Mouse (Mus musculus) ovary, adult 18-20 months (tissue): ENCODE data around the gene Gm43738.
A peak's percentile ranks its signal among the peaks of the same experiment; 100 is the strongest.

Source experiments
- DNase-seq: peaks from one replicate; pipeline ENCODE4 v3.0.0; 2022; ENCODE audit warnings: low spot score, mixed read lengths

Gm43738 gene

GRCm38 (mm10) chr3:89100811-89101210 is at the start of gene Gm43738:
Gene Gm43738, minus strand, starts transcription at chr3:89101099.
- no peak for DNase-seq

DNA sequence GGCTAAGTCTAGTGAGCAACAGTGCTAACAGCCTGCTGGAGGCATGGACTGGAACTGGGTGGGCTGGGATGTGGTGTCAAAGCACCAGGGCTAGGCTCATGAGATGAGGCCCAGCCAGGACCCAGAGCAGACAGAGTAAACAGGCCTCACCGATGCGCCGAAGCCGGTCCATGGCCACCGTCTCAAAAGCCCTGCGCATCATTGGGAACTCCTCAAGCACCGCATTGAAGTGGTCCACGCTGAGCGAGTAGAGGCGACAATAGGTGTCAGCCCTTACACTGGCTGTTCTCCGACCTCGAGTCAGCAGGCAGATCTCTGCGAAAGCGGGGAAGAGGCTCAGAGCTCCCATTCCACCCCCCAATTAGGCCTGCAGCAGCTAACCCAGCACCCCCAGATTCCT is 47.7 kb upstream of the Gm43738 start:
- DNase-seq = no peak

GRCm38 (mm10) chr3:89147979-89148311 is 47.0 kb upstream of the Gm43738 start:
- no peak for DNase-seq

DNA sequence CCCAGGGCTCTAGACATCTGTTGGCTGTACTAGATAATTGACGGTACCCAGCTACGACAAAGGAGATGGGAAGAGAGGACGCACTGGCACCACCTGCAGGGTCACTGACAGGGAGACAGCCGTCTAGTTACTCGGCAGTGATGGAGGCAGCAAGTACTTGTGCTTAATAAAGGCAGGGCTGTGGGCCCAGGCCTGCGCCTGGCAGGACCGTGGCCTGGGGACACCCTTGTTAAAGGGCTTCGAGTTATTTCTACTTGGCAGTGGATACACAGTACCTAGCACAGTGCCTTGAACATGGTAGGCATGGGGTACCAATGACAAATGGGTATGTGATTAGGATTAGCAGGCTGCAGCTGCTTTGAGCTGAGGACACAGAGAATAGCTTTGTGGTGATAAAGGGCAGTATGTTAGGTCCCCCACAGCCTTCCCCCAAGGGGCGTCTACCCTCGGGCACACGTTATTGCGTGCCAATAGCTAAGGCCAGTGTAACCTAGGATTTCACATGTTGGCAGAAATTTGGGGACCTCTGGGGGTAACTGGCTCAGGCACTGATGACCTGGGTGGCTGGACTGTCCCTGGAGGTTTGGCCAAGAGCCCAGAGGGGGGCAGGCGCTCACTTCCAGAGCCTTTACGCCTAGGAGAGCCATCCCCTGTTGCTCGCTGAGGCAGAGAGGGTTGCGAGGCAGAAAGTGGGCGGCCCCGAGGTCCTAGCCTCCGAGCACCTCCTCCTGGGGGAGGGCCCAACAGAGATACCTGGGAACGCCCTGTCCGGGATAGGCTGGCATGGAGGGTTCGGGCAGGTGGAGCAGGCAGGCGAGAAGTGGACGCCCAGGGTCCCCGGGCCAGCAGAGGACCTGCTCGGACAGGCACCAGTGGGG is 46.4 kb upstream of the Gm43738 start:
- no peak for DNase-seq

DNA sequence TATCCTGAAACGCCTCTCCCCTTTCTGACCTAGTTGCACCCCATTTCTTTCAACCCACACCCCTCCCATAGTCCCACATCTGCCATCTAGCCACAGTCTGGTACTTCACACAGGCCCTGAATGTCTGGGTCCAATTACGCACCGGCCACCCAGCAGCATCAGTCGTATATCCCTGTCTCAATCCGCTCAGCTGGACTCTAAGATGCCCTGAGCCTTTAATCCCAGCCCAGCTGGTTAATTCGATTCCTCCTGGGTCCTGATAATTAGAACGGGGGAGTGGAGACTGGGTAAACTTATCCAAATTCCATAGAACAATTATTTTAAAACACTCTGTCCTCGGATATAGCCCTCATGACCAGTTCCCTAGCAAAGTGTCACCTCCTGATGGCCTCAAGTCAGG is 44.7 kb upstream of the Gm43738 start:
- no peak for DNase-seq

DNA sequence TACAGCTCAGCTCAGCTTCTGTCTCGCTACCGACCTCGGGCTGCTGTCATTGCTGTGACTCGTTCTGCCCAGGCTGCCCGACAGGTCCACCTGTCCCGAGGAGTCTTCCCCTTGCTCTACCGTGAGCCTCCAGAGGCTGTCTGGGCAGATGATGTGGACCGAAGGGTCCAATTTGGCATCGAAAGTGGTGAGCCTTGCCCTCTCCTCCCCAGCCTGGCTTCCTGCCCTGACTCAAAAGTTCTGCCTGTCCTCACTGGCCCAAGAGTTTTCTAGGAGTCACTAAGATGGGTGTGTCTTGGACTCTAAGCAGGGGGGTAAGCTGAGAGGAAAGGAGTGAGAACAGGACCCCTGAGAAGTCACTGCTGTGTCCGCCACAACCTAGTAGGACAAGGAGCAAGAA is 43.9 kb upstream of the Gm43738 start:
- no peak for DNase-seq

DNA sequence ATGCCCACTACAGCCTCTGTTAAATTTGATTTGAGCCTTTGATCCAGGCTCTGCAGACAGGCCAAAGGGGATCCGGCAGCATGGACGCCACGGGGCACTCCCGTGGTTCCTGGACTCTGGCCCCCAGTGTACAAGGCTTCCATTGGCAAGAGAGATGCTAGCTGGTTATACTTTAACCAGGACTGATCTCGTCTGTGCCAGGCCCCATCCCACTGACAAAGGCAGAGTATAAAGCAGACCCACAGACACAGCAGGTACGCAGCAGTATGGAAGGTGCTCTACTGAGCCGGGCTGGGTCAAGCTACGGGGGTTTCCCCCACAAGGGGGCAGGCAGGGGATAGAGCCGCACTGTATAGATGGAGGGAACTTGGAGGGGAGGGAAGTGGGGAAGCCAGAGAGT is 35.5 kb upstream of the Gm43738 start:
- DNase-seq = no peak

DNA sequence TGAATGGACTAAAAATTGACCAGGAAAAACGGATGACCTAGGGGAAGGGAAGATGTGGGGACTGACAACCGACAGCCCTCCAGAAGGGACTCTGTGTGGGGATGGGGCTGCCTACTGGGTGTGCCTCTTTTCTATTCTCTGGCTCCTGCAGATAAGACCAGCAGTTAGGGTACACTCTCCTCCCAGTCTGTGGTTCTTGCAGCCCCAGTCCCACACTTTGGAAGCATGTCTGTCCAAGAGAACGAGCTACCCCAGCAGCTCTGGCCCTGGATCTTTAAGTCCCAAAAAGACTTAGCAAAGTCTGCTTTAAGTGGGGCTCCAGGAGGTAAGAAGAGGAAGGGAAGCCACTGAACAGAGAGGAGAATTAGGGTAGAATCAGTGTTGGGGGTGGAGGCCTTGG is 35.1 kb upstream of the Gm43738 start, which contains the start of gene Pklr:
Pklr (plus strand) TSS at position 185 of the 400 bp plus-strand sequence.
- no peak for DNase-seq

DNA sequence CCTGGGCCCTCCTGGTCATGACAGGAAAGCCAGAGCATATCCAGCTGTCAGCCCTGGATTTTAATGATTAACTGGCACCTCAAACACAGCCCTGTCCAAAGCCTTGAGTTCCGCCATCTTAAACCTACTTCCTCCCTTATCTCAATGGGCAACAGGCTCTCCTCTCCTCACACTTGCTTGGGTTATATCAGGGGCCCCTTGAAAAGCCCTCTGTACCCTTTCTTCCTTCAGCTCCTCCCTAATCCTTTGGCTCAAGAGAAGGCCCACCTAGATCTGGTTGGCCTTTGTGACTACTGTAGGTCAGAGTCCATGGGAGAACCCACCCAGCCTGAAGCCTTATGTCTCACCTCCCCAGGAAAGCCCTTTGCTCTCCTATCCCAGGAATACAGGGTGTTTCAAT is 32.9 kb upstream of the Gm43738 start:
- DNase-seq = no peak

GRCm38 (mm10) chr3:89133063-89133450 is 32.2 kb upstream of the Gm43738 start:
- DNase-seq = no peak

GRCm38 (mm10) chr3:89132285-89133062 is 31.6 kb upstream of the Gm43738 start:
- DNase-seq = peak; percentile 51

DNA sequence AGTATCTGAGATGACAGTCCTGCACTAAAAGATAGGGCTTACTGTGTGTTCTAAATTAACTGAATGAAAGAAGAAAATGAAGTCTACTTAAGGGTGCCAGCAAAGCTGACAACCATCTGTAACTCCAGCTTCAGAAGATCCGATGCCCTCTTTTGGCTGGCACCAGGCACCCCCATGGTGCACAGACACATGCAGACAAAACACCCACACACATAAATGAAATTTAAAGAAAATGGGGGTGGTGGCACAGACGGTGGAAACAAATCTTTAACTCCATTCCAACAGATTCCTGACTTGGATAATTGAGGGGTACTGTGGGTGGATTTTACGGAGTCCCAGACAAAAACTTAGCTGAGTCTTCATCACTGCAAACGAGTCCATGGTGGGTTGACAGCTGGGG is 30.9 kb upstream of the Gm43738 start:
- DNase-seq = no peak

DNA sequence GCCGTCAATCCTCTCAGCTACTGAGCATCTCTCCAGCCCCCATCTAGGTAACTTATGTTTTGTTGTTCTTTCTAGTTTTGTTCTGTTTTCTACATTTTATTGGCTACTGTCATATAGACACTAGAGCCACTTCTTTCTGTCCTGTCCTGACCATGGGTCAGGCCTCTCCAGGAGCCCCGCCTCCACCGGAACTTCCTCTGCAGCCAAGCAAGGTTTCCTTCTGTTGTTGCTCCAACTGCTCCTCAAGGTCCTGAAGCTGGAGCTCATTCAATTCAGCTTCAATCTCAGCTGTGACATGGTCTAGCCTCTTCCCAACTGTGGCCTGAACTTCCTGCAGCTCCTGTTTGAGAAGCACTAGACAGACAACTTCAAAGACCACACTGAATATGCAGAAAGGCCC is 29.0 kb upstream of the Gm43738 start:
- DNase-seq = no peak

DNA sequence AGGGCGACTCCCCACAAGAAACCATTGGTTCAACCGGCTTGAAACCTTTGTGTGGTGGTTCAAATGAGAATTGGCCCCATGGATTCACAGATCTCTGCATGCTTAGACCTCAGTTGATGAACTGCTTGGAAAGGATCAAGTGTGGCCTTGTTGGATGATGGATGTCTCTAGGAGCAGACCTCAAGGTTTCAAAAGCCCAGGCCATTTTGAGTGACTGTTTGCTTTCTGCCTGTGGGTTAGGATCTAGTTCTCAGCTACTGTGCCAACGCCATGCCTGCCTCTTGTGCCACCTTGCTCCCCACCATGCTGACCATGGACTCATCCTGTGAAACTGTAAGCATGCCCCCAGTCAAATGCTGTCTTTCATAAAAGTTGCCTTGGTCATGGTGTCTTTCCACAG is 25.1 kb upstream of the Gm43738 start:
- no peak for DNase-seq

GRCm38 (mm10) chr3:89124241-89124640 is 23.3 kb upstream of the Gm43738 start:
- DNase-seq = peak; percentile 42

DNA sequence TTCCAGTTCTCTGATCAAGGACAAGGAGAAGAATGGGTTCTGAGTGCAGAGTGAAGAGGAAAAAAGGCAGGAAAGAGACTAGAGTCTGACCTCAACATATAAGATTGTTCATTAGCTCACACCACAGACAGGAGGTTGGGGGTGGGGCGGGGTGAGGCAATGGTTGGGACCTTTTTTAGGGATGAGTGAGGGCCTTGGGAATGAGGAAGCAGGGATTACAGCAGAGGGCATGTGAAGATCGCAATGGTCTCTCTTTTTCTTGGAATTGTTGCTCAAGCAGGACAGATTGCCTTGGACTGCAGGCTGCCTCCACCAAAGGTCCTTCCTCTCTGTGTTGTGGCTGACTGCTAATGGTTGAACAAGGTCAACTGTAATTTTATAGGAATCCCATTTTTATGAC is 22.4 kb upstream of the Gm43738 start:
- DNase-seq = peak; percentile 47

GRCm38 (mm10) chr3:89115522-89115921 is 14.6 kb upstream of the Gm43738 start:
- no peak for DNase-seq

DNA sequence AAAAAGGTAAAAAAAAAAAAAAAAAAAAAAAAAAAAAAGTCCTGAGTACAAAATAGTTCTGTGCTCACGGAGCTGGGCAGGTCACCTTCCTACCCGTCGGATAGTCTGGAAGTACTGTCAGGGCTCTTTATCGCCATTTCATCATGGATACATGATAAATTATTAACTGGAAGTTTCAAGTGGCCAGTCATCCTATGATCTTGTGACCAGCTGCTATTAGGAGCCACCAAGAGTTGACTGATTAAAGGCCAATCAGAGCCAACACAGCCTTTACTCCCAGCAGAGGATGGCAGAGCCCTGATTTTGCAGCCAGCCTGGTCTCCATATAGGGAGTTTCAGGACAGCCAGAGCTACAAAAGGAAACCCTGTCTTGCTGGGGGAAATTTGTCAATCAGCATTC is 12.2 kb upstream of the Gm43738 start:
- no peak for DNase-seq

GRCm38 (mm10) chr3:89108146-89108545 is 7.2 kb upstream of the Gm43738 start:
- no peak for DNase-seq

GRCm38 (mm10) chr3:89107545-89107944 is 6.6 kb upstream of the Gm43738 start:
- DNase-seq = no peak

DNA sequence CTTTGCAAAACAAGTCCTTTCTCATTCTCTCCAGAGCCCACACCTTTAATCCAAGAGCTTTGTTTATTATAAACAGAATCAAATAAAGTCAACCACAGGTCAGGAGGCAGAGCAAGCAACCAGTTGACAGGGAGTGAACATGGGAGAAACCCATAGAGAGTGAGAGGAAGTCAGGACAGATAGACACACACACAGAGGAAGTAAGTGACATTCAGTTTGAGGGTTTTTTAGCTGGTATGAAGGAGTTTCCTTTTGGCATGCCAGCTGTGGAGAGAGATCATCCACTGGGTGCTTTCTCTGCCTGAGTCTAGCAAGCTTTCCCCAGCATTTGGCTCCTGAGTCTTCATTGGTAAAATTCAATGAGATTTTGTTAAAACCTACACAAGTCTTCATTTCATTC is 6.0 kb upstream of the Gm43738 start:
- no peak for DNase-seq

- DNase-seq = no peak
Measured at GRCm38 (mm10) chr3:89103291-89103595, 2.3 kb upstream of the Gm43738 start.

DNA sequence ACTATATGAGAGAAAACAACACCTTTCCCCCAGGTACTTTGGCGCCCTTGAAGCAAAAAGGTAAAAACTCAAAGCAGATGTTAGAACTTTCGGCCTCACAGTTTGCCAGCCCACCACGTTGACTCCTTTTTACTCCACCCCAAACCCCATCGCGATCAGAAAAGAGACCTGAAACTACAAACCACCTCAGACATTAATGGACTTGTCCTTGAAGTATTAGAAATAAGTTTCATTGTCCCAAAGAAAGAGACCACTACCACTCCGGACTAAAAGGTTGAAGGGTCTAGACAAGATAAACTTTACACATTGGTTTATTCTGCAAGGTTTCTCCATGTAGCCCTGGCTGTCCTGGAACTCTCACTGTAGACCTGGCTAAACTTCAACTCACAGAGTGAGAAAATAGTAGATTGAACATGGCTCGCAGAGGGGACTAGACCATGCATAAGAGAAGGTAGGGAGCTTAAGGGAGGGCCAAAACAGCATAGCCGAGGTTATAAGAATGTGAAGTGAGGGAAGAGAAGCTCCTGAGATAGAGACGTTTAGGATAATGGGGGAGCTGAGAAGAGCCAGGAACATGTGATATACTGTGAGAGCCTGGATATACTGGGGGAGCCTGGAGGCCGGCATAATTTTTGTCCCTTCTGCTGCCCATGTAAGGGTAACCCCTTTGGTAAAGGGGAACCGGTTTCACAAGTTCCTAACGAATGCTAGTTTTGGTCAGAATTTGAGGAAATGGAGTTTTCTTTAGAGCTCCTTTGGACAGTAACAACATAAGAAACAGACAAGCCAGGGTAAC is 1.8 kb upstream of the Gm43738 start:
- DNase-seq = no peak
